Mouse (Mus musculus) adrenal gland, postnatal 10 days (tissue): ENCODE results near the gene Nap1l5. TPM values are rescaled to one million over a fixed set of nuclear protein-coding genes. Genes with fewer than 3 reads are reported as not detected.
A peak's percentile ranks its signal among the peaks of the same experiment; 100 is the strongest.

Source experiments
- DNase-seq: peaks from one replicate; pipeline ENCODE4 v3.0.0; 2021; ENCODE audit warnings: mixed read lengths
- long read RNA-seq, 2 experiments: library from polyadenylated mRNA; stranded (forward); transcript quantifications; one replicate each; pipeline ENCODE4 v2.0.0; 2021
- total RNA-seq, 2 experiments: library from RNA; stranded (reverse); gene quantifications; 2 replicates each; pipeline ENCODE4 v1.2.3; 2021

Nap1l5 gene
- total RNA-seq, result 10 to 100 TPM; 31.5 to 34.2 TPM
- long read RNA-seq, experiment 1, transcript Nap1l5-201 (1 exons, 1,844 nt), result major isoform, 47 of 53 reads
- long read RNA-seq, experiment 1, partial matches to known transcripts, result 0 of 53 reads
- long read RNA-seq, experiment 1, other reads (novel, unspliced or antisense), result 6 of 53 reads
- long read RNA-seq, experiment 2, transcript Nap1l5-201 (1 exons, 1,844 nt), result major isoform, 26 of 28 reads
- long read RNA-seq, experiment 2, partial matches to known transcripts, result 0 of 28 reads
- long read RNA-seq, experiment 2, other reads (novel, unspliced or antisense), result 1 of 28 reads

DNA sequence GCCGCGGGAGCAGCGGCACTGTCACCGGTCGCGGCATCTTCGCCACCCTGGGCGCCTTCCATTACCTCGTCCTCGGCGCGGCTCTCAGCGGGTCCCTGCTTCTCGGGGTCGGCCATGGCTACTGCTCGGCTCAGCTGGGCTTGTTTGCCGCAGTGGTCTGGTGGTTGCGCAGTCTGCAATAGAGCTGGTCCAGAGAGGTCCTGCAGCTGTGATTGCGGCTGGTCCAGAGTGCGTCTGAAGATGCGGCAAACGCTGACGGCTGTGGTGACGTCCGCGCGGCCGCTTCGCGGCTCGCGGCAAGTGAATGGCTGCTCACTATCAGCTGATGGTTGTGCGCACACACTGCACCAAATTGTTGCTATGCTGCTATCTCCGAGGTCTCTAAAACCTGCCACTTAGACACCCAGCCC, at the start of gene Nap1l5:
TSS of gene Nap1l5 (minus strand) at position 225 of the 410 bp plus-strand sequence.
- DNase-seq, result peak; percentile 46

DNA sequence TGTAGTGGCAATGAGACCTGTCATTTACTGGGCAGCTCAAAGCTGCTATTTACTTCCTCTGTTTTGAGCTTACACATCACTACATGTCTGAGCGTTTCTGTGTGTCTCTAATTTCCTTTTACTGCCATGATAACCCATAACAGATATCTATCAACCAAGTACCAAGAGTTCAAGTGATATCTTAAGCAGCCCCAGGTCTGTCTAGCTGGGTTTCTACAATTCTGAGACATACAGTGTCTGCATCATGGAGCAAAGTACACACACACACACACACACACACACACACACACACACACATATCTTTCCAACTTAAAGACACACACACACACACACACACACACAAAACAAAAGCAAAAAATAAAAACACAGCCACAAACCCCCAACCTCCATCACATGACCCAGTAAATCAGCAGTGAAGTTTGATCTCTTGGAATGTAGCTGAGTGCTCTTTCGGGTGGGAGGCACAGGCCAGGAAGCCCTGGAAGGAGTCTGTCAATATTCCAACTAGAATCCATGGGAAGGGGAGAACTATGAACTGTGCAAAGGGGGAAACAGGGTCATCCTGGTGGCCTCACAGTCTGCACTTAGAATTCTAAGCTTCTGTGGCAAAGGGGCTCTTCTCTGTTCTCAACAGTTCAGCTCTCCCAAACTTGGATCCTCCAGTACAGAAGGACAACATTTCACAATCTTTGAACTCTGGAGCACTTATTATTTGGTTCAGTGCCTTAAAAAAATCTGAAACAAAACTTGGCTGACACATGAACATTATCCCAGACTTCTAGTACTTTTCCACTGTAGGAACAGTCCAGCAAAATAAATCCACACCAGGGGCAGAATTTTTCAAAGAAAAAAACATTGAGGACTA, 44.5 kb upstream of the Nap1l5 start:
- no peak for DNase-seq

DNA sequence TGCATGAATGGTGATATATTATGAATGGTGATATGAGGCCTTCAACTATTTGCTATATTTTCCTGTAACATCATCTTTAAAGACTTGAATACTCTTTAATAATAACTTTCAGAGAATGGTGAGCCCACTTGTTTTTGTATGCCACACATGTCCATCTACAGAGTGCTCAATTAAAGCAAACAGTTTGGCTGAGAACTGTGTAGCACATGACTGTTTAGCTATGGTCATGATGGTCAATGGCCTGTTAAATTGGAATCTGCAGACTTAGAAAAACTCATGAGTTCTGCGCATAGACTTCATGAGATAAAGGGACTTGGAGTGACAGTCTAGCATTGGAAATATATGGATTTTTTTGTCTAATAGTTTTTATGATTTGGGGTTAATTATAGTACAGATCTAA, 43.5 kb upstream of the Nap1l5 start:
- no peak for DNase-seq

DNA sequence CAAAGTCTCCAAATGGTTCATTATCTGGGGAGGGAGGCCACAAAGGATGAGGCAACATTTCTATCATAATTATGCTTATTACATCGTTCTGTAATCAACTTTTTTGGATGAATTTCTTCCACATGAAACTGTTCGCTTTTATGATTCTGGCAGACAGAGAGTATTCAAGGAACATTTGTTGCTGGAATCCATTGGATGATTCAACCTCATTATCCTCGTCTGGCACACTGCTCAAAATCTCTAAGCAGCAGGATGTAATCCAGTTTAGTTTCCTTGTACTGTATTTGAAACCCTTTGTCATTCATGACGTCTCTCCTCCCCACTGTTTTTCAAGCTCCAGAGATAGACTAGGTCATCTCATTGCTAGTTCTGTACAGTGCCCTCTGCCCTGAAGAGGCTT, 40.0 kb upstream of the Nap1l5 start:
- no peak for DNase-seq

DNA sequence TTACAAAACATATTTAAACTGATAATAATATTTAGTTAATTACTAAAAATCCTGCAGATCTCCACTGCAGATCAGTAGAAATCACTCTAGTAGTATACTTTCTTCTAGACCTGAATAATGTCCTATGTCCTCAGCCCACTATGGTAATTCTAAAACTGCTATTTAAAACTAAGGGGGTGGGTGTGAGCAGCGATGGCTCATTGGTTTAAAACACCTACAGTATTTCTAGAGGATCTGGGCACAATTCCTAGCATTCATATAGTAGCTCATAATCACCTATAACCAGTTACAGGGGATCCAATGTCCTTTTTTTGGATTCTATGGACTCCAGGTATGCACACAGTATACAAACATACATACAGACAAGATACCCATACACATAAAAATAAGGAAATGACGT, 39.4 kb upstream of the Nap1l5 start:
- no peak for DNase-seq

DNA sequence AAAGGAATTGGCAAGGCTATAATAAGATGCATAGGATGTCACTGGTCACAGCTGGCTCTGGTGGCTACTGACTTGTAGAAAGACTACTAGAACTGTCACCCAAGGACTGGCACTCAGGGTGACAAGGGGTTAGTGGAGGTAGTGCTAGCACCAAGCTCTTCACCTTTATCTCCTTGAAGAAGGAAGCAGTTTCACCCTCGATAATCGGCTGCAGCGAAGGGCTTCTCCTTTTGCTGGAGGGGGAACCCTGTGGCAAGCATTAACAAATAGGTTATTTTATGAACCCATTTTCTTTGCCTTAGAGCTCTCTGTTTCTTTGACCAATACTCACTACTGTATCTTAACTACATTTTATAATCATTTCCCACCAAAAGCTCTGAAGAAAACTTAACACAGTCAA, 37.1 kb upstream of the Nap1l5 start:
- DNase-seq, result no peak

DNA sequence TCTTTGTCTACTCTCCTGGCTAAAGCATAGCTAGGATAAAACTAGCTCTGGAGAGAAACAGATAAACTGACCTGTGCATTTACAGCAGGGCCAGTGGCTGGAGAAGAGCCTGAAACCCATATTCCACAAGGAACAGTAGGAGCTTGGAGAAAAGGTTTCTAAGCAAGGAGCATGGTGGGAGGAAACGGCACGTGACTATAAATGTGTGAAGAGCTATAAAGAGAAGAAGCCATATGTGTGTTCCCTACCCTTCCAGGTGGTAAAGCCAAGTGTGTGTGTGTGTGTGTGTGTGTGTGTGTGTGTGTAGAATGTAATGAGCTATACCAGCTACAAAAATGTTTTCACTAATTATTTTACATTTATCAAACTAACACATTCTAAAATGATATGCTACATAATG, 35.4 kb upstream of the Nap1l5 start:
- no peak for DNase-seq

DNA sequence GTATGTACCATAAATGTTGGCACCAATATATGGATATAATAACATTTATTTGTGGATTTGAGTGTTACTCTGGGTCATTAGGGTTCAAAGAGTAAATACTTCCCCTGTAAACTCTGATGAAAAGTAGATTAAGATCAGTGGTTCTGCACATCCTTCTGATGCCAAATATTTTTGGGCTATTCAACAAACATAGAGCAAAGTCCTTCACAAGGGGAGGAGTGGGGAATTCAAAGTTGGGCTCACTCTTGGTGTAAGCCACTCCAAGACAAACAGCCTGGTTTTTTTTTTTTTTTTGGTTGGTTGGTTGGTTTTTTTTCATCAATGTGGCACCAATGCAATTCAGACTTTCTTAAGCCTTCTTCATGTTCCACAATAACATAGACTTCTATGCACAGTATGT, 30.9 kb upstream of the Nap1l5 start:
- DNase-seq, result no peak

DNA sequence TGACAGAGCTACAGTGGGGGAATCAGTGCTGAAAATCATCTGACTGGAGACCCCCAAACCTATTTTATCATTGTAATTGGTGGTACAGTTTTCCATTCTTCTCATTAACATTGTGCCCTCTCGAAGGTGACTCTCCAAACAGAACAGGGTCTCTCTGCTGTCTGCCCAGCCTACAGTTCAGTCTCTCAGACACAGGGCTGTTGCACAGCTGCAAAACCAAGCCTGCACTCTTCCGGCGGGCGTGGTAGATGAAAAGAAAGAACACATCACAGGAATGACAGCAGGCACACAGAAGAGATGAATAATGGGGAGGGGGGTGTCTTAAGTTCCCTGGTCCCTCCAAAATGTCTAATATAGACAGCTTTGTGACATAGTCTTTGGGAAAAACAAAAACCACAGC, 27.3 kb upstream of the Nap1l5 start:
- DNase-seq, result no peak

DNA sequence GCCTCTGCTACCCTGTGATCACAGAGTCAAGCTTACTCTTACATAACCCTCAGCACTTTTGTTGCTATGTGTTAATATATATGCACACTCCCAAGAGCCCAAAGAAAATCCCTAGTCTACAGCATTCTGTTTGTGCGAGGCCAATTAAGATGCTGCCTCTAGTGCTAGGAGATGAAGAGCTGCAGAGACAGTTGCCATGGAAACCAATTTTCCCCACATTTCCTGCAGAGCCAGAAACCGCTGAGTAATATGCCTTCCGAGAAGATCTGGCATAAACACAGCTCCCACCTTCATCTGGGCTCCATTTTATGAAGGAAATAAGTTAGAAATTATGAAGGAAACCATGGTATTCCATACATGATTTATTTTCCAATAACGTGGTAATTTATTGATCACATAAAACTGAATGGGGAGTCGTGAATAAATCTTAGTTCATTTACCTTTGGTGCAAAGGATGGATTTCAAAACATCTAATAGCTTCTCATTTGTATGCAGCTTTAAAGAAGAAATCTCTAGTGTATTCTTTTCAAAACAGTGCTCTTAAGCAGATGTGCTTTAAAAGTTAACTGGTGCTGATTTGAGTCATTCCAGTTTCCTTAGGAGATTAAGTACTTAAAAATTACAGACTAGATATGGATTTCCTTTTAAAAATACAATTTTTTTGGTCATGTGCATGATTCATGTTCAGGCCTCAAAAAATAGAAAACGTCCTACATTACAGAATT, 26.5 kb upstream of the Nap1l5 start:
- no peak for DNase-seq

DNA sequence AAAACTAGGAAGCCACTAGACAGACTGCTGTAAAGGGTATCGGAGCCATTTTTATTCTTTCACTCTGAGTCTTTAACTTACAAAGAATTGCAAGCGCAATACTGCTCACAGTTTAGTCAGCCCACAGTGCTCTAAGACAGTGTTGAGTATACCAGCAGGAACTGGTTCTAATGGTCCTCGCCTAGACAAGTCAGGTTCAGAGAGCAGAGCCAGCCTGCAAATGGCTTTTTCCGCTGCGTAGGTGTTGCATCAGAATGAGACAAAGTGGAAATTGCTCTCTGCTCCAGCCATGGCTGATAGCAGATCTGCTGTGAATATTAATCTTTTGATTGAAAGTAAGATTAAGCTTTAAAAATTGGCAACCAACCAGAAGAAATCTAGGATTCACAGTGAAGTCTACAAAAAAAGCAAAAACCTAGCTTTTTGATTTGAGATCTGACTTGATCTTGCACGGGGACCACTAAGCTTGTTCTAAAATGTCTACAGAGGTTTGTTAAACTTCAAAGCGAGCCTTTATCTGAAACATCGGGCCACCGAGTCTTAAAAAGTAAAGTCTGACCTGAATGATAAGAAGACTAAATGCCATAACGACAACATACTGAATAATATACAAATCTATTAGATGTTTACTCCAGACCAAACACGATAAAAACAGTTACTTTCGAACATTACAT, 25.8 kb upstream of the Nap1l5 start:
- no peak for DNase-seq

DNA sequence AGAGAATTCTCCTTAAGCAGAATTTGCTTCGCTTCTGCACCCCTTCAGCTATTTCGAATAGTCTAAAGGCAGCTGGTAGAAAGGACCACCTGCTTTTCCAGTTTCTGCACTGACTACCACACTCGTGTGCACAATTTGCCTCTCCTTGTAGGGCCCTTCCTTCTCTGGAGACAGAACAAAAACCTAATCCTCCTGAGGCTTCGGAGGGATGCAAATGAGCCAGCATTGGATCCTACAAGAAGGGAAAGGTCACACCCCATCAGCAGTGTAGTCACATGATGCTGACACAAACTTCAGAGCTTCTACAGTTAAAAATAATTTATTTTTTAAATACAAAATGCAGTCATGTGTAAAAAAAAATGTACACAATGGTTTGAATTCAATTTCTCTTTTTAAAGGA, 24.3 kb upstream of the Nap1l5 start:
- peak; percentile 42 for DNase-seq

DNA sequence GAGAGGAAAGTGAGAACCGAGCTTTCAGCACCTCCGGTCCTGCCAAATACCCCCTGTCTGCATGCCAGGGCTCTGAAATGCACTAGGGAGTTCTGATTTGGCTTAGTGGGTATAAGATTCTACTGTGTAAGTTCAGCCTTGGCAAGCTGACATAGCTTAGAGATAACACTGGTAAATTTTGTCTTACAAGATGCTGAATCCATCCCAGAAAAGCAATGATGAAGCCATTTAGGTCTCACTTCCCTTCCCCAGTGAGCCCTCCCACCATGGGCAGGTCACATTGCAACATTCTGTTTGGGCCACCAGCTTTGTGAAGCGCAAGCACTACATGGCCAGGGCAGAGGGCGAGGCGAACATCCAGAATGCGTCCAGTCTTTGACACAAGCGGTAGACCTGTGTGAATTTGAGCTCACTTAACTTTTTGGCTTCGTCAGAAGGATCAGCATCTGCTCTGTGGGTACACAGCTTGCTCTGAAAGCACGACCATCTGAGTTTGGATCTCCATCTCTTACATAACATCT, 23.1 kb upstream of the Nap1l5 start:
- peak; percentile 75 for DNase-seq

DNA sequence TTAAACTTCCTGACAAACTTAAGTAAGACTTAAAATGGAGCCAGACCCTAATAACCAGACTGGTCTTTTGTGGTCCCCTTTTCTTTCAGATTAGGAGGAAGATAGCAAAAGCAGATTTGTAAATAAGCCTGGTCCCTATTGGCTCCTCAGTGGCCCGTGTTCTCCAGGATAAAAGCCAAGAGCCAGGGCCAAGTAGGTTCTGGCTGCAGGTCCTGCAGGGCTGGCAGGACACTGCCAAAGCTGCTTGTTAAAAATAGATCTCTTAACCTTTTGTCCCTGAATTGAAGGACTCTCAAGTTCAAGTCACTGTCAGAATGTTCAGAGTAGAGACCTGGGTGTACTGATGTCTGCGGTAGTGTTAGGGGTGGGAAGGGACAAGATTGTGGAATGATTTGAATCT, 21.0 kb upstream of the Nap1l5 start:
- DNase-seq, result peak; percentile 63

DNA sequence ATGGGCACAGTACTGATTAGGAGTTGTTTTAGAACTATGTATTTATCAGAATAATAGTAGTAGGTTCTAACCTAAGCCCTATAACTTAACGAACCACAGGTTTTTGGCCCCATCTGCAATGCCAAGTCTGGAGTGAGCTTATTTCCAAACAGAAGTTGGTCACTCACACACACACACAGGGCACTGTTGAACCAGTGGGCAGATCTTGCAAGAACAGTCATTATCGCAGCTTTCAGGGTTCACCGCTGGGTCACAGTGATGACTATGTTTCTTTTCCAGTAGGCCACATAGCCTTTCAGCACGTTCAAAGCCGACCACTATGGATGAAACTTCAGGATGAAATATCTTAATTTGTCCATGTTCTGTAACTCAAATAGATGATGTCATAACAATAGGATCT, 15.6 kb upstream of the Nap1l5 start:
- DNase-seq, result no peak

DNA sequence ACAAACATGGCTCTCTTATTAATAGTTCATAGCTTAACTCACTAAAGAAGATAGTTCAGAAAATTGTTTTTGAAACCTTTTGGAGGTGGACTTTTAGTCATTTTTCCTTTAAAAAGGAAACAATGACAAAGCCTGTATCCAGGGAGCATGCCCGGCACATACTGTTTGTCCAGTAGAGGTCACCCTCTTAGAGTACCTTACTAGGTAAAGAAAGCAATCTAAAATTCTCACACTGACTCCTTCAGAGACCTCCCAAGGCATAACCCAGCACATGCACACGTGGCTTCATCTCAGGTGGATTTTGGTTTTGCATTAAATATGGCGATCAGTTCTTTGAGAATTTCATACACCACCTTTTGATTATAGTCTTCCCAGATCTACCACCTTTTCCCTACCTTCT, 14.7 kb upstream of the Nap1l5 start:
- DNase-seq, result no peak

DNA sequence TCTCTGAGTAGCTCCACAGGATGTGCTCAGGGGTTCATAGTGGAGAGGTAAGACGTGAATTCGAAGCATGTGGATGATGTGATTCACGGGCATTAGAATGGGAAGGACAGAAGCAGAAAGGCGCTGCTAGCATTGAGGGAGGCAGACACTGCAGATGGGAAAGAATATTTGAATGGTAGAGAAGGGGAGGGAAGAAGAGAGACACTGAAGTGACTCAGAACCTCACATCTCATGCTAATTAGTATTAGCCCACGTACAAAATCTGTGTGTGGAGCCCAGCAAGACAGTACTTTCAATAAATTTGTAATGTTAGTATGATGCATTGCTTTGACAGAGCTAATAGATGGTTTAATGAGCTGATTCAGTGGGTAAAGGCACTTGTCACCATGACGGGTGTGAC, 13.9 kb upstream of the Nap1l5 start:
- no peak for DNase-seq

DNA sequence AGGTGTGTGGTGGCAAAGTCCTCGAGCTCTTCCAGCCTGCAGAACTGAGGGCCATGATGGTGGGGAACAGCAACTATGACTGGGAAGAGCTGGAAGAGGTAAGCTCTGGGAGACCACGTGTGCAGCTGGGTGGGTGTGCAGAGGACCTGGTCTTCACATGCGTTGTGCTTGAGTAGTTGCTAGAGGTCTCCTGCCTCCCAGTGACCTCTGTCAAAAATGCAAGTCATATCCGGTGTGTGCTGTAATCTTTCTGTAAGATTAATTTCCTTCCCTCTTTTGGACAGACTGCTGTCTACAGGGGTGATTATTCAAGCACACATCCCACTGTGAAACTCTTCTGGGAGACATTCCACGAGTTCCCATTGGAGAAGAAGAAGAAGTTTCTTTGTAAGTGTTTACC, 9.6 kb upstream of the Nap1l5 start:
- DNase-seq, result no peak

DNA sequence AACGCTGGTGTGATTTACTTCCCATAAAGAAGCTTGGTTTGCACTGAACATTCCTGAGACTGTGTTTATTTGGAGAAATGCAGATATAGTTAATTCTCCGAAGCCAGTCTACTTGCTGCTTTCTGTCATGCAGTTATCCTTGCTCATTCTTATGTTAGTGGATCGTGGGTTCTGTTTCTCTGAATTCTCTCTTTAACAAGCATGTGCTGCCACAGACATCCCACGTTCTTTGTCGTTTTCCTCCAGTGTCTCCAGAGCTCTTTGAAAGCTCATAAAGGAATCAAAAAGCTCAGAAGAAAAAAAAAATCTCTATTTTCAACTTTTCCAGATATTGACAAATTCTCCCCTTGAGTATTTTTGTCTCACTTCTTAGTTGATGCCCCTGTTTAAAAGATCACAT, 7.1 kb upstream of the Nap1l5 start:
- DNase-seq, result no peak

DNA sequence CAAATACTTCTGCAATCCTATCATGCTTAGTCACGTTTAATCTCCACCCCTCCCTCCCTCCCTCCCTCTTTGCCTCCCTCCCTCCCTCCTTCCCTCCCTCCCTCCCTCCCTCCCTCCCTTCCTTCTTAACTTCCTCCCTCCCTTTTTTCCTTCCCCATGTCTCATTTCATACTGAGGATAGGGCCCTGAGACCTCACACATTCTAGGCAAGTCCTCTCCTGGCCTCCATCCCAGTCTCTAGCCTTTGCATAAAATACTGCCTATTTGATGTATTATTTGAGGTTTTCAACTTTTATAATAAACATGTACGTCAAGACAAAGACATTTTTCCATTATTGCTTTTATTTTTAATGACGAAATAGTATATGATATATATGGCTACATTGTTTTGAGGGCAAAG, 6.7 kb upstream of the Nap1l5 start:
- no peak for DNase-seq

DNA sequence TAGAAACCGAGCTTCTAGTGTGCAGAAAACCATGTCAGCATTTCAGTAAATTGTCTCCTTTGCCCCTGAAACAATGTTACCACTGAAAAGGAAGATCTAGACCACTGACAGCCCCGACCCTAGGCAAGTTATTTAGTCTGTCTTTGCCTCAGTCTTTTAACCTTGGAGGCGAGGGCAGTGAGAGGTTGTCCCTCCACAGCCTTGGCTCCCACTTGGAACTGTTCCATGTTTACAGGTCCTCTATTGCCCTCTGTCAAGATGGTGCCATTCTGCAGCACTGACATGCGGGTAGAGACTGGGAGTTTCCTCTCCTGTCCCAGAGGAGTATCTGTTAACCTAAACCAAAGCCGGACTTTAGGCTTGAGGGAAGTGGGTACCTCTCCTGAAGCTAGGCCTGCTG, 6.0 kb upstream of the Nap1l5 start:
- DNase-seq, result no peak

DNA sequence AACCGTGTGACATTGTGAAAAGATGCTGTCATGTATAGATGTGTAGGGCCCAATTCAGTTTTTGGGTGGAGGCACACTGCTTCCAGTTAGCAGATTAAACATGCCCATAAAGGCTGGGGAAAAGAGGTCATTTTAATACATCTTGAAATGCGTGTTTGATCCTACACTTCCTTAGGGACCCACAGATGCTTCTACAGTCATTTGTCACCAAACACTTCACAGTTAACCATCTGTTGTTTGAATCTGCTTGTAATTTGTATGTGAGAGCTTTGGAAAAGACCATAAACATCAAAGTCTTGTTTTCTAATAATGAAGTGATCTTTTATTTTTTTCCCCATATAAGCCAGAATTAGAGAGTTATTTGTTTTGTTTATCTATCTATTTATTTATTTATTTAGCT, 915 bp upstream of the Nap1l5 start:
- no peak for DNase-seq
